Mouse (Mus musculus) erythroblast, embryonic 14.5 days (primary cell): ENCODE results near the gene Ak9. TPM values are rescaled to one million over a fixed set of nuclear protein-coding genes. Genes with fewer than 3 reads are reported as not detected.

ENCODE experiments used
- H3K27me3 ChIP-seq: 2 replicates; pipeline ENCODE4 v1.6.1; 2012; ENCODE audit warnings: inconsistent platforms; ENCODE audit not compliant: control insufficient read depth
- H3K36me3 ChIP-seq: 2 replicates; pipeline ENCODE4 v1.6.1; 2012; ENCODE audit warnings: mild to moderate bottlenecking, inconsistent platforms; ENCODE audit not compliant: control insufficient read depth
- H3K4me1 ChIP-seq: 2 replicates; pipeline ENCODE4 v1.6.1; 2012; ENCODE audit warnings: inconsistent platforms; ENCODE audit not compliant: control insufficient read depth
- H3K4me3 ChIP-seq: replicated peaks from 2 replicates; pipeline ENCODE3; 2012; ENCODE audit warnings: moderate library complexity, mild to moderate bottlenecking, inconsistent platforms
- H3K9me3 ChIP-seq: 2 replicates; pipeline ENCODE4 v1.6.1; 2012; ENCODE audit warnings: low read length, inconsistent platforms, mixed read lengths; ENCODE audit not compliant: control insufficient read depth
- GATA1 ChIP-seq: IDR thresholded peaks from 2 replicates; pipeline ENCODE4 v1.6.1; 2012; ENCODE audit warnings: low read length, inconsistent platforms, mixed read lengths
- TAL1 ChIP-seq: IDR thresholded peaks from 3 replicates; pipeline ENCODE4 v1.6.1; 2012; ENCODE audit warnings: low read length, inconsistent platforms, mixed read lengths
- polyA plus RNA-seq: library from polyadenylated mRNA; stranded (reverse); fragments of >175 nt; gene quantifications from 2 replicates; pipeline ENCODE4 v1.2.3, GENCODE M21; 2012

Ak9 gene
- polyA plus RNA-seq, 1 experiment, result not detected

DNA sequence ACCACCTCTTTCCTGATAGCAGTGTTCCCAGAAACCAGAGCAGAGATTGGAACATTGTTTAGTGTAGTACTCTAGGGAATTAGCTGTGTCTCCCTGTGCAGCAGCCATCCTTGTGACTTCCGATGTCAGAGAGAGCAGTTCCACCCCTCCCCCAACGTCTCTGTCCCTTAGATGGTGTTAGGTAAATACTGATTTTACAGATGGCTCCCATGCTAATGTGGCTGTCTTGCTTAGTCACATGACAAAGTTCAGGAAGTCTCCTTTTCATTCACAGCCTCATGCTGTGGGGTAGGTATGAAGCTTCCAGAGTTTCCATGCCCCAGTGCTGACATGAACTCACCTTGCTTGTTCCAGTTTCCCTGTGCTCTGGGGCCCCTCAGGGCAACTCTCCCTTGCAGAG, 156.7 kb downstream of the Ak9 start:
- H3K4me3 ChIP-seq, result no peak overlapping the region
- H3K9me3 ChIP-seq, result no peaks in the 10 kb centered on the region
- no peak for TF ChIP-seq GATA1
- TF ChIP-seq TAL1, result no peak
- peaks cover 57% of the 10 kb centered on the region for H3K36me3 ChIP-seq
- H3K27me3 ChIP-seq, result no peaks in the 10 kb centered on the region
- peaks cover 7% of the 10 kb centered on the region for H3K4me1 ChIP-seq

DNA sequence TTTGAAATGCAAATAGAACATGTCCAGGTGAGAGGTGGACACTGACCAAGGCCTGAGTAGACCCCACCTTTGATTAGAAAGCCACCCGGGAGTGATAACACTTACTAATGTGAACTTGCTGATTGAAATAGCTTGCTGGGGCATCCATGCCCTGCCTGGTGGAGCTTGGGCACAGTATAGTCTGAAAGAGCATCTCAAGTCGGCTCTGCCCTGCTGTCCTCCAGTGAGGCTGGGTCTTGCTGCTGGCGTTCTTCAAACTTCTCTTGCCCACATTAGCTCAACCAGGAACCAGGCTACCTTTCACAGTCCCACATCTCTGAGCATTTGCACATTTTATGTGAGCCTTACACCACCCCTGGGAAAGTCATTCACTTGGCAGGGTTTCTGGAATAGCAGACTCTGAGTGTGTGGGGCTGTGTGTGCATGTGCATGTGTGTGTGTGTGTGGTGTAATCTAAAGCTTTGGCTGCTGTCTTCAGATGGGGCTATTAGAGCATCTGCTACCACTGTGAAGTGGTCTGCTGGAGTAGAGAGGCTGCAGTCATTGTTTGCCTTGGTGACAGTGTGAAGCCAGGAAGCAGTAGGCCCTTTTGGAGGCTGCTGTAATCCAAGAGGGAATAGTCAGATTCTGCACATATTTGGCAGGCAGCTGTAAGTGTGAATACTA, 157.4 kb downstream of the Ak9 start:
- H3K4me1 ChIP-seq, result peaks cover 5% of the 10 kb centered on the region
- no peak for TF ChIP-seq GATA1
- TF ChIP-seq TAL1, result no peak
- H3K4me3 ChIP-seq, result no peak overlapping the region
- no peaks in the 10 kb centered on the region for H3K27me3 ChIP-seq
- H3K9me3 ChIP-seq, result no peaks in the 10 kb centered on the region
- peaks cover 53% of the 10 kb centered on the region for H3K36me3 ChIP-seq

DNA sequence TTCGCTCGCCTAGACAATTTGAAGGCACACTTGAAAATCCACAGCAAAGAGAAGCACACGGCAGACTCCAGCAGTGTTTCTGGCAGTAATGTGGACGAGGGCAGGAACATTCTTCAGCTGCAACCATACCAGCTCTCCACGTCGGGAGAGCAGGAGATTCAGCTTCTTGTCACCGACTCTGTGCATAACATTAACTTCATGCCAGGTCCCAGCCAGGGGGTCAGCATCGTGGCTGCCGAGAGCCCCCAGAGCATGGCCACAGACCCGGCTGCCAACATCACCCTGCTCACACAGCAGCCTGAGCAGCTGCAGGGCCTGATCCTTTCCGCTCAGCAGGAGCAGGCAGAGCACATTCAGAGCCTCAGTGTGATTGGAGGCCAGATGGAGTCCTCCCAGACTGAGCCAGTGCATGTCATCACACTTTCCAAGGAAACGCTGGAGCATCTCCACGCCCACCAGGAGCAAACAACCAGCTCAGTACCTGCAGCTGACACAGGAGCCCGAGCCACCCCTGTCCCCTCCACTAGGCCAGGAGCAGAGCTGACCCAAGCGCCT, 160.7 kb downstream of the Ak9 start:
- Histone ChIP-seq H3K4me1 (no peaks in the 10 kb centered on the region), H3K27me3 (no peaks in the 10 kb centered on the region), H3K4me3 (no peak overlapping the region), H3K9me3 (no peaks in the 10 kb centered on the region), H3K36me3 (peaks cover 36% of the 10 kb centered on the region)
- no peak for TF ChIP-seq TAL1
- TF ChIP-seq GATA1, result no peak

DNA sequence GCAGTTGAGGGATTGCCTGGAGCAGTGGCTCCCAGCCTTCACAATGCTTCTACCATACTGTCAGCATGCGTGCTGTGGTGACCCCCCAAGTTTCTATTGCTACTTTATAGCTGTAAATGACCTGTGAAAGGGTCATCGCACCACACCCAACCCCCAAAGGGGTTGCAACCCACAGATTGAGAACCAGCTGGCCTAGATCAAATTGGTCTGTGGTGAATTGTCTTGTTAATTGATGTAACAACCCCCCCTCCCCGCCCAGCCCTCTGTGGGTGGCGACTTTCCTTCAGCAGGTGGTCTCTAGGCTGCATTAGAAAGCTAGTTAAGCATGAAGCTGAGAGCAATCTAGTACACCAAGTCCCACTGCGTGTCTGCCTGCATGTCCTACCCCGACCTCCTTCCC, 163.5 kb downstream of the Ak9 start:
- TF ChIP-seq TAL1 (no peak), GATA1 (no peak)
- Histone ChIP-seq H3K4me1 (no peaks in the 10 kb centered on the region), H3K27me3 (peaks cover 2% of the 10 kb centered on the region; the same call in 1 of the 2 replicates), H3K9me3 (no peaks in the 10 kb centered on the region), H3K36me3 (peaks cover 23% of the 10 kb centered on the region), H3K4me3 (no peak overlapping the region)

DNA sequence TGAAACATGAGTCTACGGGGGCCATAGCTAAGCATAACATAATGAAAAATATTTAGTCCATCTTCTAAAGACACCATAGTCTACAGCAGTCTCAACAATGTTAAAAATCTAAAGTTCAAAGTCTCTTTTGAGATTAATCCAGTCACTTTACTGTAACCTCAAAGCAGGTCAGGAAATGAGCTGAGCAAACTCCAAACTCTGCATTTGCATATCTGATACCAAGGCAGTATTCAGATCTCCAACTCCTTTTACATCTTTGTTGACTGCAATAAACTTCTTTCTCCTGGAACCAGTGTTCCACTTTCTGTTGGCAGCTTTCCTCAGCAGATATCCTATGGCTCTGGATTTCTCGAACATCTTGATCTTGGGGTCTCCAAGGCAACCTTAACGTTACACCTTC, 166.9 kb downstream of the Ak9 start:
- Histone ChIP-seq H3K36me3 (peaks cover 5% of the 10 kb centered on the region), H3K4me1 (peaks cover 27% of the 10 kb centered on the region), H3K27me3 (peaks cover 2% of the 10 kb centered on the region; the same call in 1 of the 2 replicates), H3K9me3 (no peaks in the 10 kb centered on the region), H3K4me3 (no peak overlapping the region)
- TF ChIP-seq TAL1, result no peak
- no peak for TF ChIP-seq GATA1

DNA sequence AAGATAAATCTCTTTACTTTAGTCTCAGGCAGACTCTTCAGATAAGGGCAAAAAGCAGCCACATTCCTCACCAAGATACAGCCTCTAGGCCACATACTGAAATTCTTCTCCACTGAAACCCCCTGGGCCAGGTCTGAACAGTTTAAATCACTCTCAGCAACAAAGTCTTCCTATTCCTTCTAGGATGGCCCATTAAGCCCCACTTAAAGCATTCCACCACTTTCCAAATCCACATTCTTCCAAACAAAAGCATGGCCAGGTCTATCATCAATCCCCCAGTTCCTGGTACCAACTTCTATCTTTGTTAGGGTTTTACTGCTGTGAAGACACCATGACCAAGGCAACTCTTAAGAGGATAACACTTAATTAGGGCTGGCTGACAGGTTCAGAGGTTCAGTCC, 168.8 kb downstream of the Ak9 start:
- no peaks in the 10 kb centered on the region for H3K36me3 ChIP-seq
- peaks cover 46% of the 10 kb centered on the region for H3K4me1 ChIP-seq
- peaks cover 18% of the 10 kb centered on the region for H3K27me3 ChIP-seq
- TF ChIP-seq TAL1 (no peak), GATA1 (no peak)
- H3K9me3 ChIP-seq, result no peaks in the 10 kb centered on the region
- no peak overlapping the region for H3K4me3 ChIP-seq

DNA sequence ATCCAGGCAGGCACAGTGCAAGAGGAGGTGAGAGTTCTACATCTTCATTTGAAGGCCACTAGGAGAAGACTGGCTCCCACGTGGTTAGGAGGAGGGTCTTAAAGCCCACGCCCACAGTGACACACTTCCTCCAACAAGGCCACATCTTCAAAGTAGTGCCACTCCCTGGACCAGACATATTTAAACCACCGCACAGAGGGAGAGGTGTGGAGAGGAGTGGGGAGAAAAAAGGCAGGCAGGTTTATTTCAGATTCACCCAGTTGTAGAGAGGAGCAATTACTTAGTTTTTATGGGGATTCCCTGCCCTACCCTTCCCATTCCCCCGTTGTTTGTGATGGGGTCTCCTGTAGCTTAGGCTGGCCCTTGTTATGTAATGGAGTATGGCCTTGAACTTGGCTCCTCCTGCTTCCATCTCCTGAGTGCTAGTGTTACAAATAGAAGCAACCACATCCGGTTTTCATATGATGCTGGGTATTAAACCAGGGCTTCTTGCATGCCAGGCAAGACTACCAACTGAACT, 169.2 kb downstream of the Ak9 start:
- TF ChIP-seq TAL1 (no peak), GATA1 (no peak)
- H3K36me3 ChIP-seq, result no peaks in the 10 kb centered on the region
- no peaks in the 10 kb centered on the region for H3K9me3 ChIP-seq
- H3K4me3 ChIP-seq, result no peak overlapping the region
- peaks cover 22% of the 10 kb centered on the region for H3K27me3 ChIP-seq
- peaks cover 51% of the 10 kb centered on the region for H3K4me1 ChIP-seq

DNA sequence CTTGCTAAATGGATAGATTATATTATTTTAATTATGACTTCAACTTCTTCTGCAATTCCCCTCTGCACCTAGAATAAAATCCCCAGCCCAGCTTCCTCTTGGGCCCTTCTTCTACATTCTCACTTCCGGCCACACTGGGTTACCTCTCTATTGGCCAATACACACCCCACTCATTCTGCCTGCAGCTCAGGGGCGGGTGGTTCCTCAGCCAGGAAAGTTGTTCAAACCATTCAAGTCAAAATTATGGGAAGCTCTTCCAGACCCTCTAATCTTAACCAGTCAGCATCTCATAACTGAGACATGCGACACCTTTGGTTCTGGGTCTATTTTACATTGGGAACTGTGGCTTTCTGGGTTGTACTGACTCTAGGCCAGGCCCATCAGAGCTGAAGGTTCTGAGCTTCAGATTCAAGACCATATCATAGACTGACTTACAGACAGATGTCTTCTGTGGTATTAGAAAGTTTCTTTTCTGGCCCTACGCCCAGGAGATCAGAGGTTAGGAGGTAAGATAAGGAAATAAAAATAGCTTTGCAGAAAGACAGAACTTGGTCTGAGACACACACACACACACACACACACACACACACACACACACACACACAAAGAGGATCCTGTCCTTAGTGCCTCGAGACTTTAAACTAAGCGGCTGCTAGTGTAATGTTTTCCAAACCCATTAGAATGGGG, 170.1 kb downstream of the Ak9 start:
- H3K4me3 ChIP-seq, result no peak overlapping the region
- peaks cover 52% of the 10 kb centered on the region for H3K4me1 ChIP-seq
- TF ChIP-seq GATA1 (no peak), TAL1 (no peak)
- peaks cover 22% of the 10 kb centered on the region for H3K27me3 ChIP-seq
- H3K36me3 ChIP-seq, result no peaks in the 10 kb centered on the region
- no peaks in the 10 kb centered on the region for H3K9me3 ChIP-seq

DNA sequence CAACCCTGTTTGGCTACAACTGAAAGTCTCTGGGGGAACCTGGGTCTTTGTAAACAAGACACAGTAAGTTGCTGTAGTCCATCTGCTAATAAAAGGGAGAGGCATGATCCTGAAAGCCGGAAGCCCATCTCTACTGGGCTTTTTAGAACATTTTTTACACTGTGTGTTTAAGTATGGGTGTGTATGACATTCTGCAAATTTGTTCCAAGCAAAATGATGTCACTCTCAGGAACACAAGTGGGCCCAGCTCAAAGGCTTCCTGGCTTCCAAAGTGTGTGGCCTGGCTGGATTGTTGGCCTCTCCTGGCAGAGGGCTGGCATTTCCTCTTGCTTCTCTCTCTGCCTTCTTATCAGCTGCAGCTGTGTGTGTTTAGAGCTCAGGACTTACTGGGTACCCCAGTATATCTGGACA, 171.2 kb downstream of the Ak9 start:
- no peak for TF ChIP-seq TAL1
- TF ChIP-seq GATA1, result no peak
- Histone ChIP-seq H3K9me3 (no peaks in the 10 kb centered on the region), H3K4me1 (peaks cover 52% of the 10 kb centered on the region), H3K4me3 (no peak overlapping the region), H3K36me3 (no peaks in the 10 kb centered on the region), H3K27me3 (peaks cover 22% of the 10 kb centered on the region)
